Mouse (Mus musculus): ENCODE measurements around the gene Bco1. TPM values are rescaled to one million over a fixed set of nuclear protein-coding genes. Genes with fewer than 3 reads are reported as not detected.

Bco1 gene
- polyA plus RNA-seq (2014; fragmentation: Nextera tagmentation; extraction: Ambion mirVana): 0.41 and 0.76 TPM in 2 replicates

GRCm38 (mm10) chr8:117095647-117096046 is at the start of gene Bco1:
TSS of gene Bco1 (plus strand) at chr8:117095854.
- Histone ChIP-seq H3K4me2 (ENCODE audit: low read depth) (no peak within 1 kb of the TSS), H3K4me3 (ENCODE audit: low read depth, low read length) (no peak within 1 kb of the TSS), H3K9ac (ENCODE audit: low read length) (no peak within 1 kb of the TSS), H3K4me1 (ENCODE audit: control insufficient read depth, insufficient read depth, low read length) (no peaks in the 10 kb centered on the region), H3K27ac (ENCODE audit: low read depth, low read length) (no peak within 1 kb of the TSS), H3K36me3 (ENCODE audit: control insufficient read depth, insufficient read depth, low read length) (no peaks in the 10 kb centered on the region), H3K27me3 (ENCODE audit: control insufficient read depth, insufficient read depth, low read length) (no peaks in the 10 kb centered on the region), H3K9me3 (ENCODE audit: control insufficient read depth, low read length) (peaks cover 4% of the 10 kb centered on the region)
- ATAC-seq (ENCODE audit: insufficient read depth, low FRiP score, low TSS enrichment) (no peak), DNase-seq (ENCODE audit: low spot score) (no peak)
- WGBS: 68% methylated on average over 12 of the region's 12 CpGs

DNA sequence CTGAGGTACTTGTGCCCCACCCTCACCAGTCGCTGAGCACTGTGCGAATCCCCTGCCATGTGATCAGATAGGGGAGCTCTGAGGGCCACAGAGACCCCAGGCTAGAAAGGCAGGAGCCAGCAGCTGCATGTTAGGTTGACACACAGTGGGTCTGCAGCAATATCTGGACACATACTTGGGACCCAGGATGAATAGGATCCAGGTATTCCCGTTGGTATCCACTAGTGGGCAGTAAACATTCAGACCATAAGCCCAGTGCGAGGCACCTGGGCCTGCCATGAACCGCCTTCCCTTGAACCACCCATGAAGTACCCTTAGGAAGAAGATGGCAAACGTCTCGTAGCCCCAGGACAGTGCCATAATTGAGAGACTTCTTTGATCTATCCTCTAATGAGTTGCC is 46.2 kb upstream of the Bco1 start:
- Histone ChIP-seq H3K9ac (ENCODE audit: low read length) (no peak overlapping the region), H3K4me3 (ENCODE audit: low read depth, low read length) (no peak overlapping the region), H3K27ac (ENCODE audit: low read depth, low read length) (no peak overlapping the region), H3K27me3 (ENCODE audit: control insufficient read depth, insufficient read depth, low read length) (no peaks in the 10 kb centered on the region), H3K4me1 (ENCODE audit: control insufficient read depth, insufficient read depth, low read length) (no peaks in the 10 kb centered on the region), H3K4me2 (ENCODE audit: low read depth) (no peak overlapping the region), H3K9me3 (ENCODE audit: control insufficient read depth, low read length) (no peaks in the 10 kb centered on the region), H3K36me3 (ENCODE audit: control insufficient read depth, insufficient read depth, low read length) (no peaks in the 10 kb centered on the region)
- WGBS: 63% methylated on average over 7 of the region's 7 CpGs
- DNase-seq (ENCODE audit: low spot score): no peak
- no peak for ATAC-seq (ENCODE audit: insufficient read depth, low FRiP score, low TSS enrichment)

GRCm38 (mm10) chr8:117050763-117051162 is 44.9 kb upstream of the Bco1 start:
- no peak for ATAC-seq (ENCODE audit: insufficient read depth, low FRiP score, low TSS enrichment)
- 86% methylated on average over 9 of the region's 9 CpGs for WGBS

GRCm38 (mm10) chr8:117051316-117051715 is 44.3 kb upstream of the Bco1 start:
- no peak overlapping the region for H3K4me3 ChIP-seq (ENCODE audit: low read depth, low read length)
- 73% methylated on average over 9 of the region's 9 CpGs for WGBS
- no peaks in the 10 kb centered on the region for H3K9me3 ChIP-seq (ENCODE audit: control insufficient read depth, low read length)
- no peak overlapping the region for H3K9ac ChIP-seq (ENCODE audit: low read length)
- no peak overlapping the region for H3K4me2 ChIP-seq (ENCODE audit: low read depth)
- H3K27ac ChIP-seq (ENCODE audit: low read depth, low read length): no peak overlapping the region
- DNase-seq (ENCODE audit: low spot score): no peak
- H3K4me1 ChIP-seq (ENCODE audit: control insufficient read depth, insufficient read depth, low read length): no peaks in the 10 kb centered on the region
- H3K27me3 ChIP-seq (ENCODE audit: control insufficient read depth, insufficient read depth, low read length): no peaks in the 10 kb centered on the region
- no peak for ATAC-seq (ENCODE audit: insufficient read depth, low FRiP score, low TSS enrichment)
- H3K36me3 ChIP-seq (ENCODE audit: control insufficient read depth, insufficient read depth, low read length): no peaks in the 10 kb centered on the region

More at GRCm38 (mm10) chr8:117050763-117051162, 44.9 kb upstream of the Bco1 start:
- Histone ChIP-seq H3K4me2 (ENCODE audit: low read depth) (no peak overlapping the region), H3K9ac (ENCODE audit: low read length) (no peak overlapping the region), H3K27ac (ENCODE audit: low read depth, low read length) (no peak overlapping the region), H3K27me3 (ENCODE audit: control insufficient read depth, insufficient read depth, low read length) (no peaks in the 10 kb centered on the region), H3K36me3 (ENCODE audit: control insufficient read depth, insufficient read depth, low read length) (no peaks in the 10 kb centered on the region), H3K9me3 (ENCODE audit: control insufficient read depth, low read length) (no peaks in the 10 kb centered on the region), H3K4me3 (ENCODE audit: low read depth, low read length) (no peak overlapping the region), H3K4me1 (ENCODE audit: control insufficient read depth, insufficient read depth, low read length) (no peaks in the 10 kb centered on the region)
- no peak for DNase-seq (ENCODE audit: low spot score)

GRCm38 (mm10) chr8:117053135-117054079 is 42.2 kb upstream of the Bco1 start:
- Histone ChIP-seq H3K4me1 (ENCODE audit: control insufficient read depth, insufficient read depth, low read length) (no peaks in the 10 kb centered on the region), H3K9ac (ENCODE audit: low read length) (no peak overlapping the region), H3K27ac (ENCODE audit: low read depth, low read length) (no peak overlapping the region), H3K27me3 (ENCODE audit: control insufficient read depth, insufficient read depth, low read length) (no peaks in the 10 kb centered on the region), H3K4me2 (ENCODE audit: low read depth) (no peak overlapping the region), H3K9me3 (ENCODE audit: control insufficient read depth, low read length) (no peaks in the 10 kb centered on the region), H3K36me3 (ENCODE audit: control insufficient read depth, insufficient read depth, low read length) (no peaks in the 10 kb centered on the region), H3K4me3 (ENCODE audit: low read depth, low read length) (no peak overlapping the region)
- DNase-seq (ENCODE audit: low spot score) (no peak), ATAC-seq (ENCODE audit: insufficient read depth, low FRiP score, low TSS enrichment) (no peak)
- WGBS: 74% methylated on average over 12 of the region's 12 CpGs

DNA sequence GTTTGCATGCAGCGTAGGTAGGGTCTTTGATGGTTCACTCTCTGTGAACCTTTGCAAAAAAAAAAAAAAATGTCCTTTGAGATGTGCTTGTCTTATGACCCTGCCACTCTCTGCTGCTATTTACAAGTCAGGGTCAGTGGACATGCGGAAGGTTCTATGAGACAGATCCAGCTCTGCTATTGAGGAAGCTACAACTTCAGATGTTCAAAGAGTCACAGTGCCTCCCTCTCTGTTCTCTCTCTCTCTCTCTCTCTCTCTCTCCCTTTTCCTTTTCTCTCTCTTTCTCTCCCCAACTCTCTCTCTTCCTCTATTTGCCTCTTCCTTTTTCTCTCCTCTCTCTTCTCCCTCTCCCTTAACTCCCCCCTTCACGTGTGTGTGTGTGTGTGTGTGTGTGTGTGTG is 41.5 kb upstream of the Bco1 start:
- H3K36me3 ChIP-seq (ENCODE audit: control insufficient read depth, insufficient read depth, low read length): no peaks in the 10 kb centered on the region
- DNase-seq (ENCODE audit: low spot score) (no peak), ATAC-seq (ENCODE audit: insufficient read depth, low FRiP score, low TSS enrichment) (no peak)
- no peaks in the 10 kb centered on the region for H3K9me3 ChIP-seq (ENCODE audit: control insufficient read depth, low read length)
- H3K4me1 ChIP-seq (ENCODE audit: control insufficient read depth, insufficient read depth, low read length): no peaks in the 10 kb centered on the region
- H3K27ac ChIP-seq (ENCODE audit: low read depth, low read length): no peak overlapping the region
- WGBS: 88% methylated on average over 3 of the region's 3 CpGs
- no peak overlapping the region for H3K4me3 ChIP-seq (ENCODE audit: low read depth, low read length)
- no peak overlapping the region for H3K9ac ChIP-seq (ENCODE audit: low read length)
- H3K27me3 ChIP-seq (ENCODE audit: control insufficient read depth, insufficient read depth, low read length): no peaks in the 10 kb centered on the region
- no peak overlapping the region for H3K4me2 ChIP-seq (ENCODE audit: low read depth)

GRCm38 (mm10) chr8:117055097-117055496 is 40.6 kb upstream of the Bco1 start:
- no peak overlapping the region for H3K9ac ChIP-seq (ENCODE audit: low read length)
- ATAC-seq (ENCODE audit: insufficient read depth, low FRiP score, low TSS enrichment) (no peak), DNase-seq (ENCODE audit: low spot score) (no peak)
- 85% methylated on average over 6 of the region's 6 CpGs for WGBS
- H3K4me3 ChIP-seq (ENCODE audit: low read depth, low read length): no peak overlapping the region
- H3K27ac ChIP-seq (ENCODE audit: low read depth, low read length): no peak overlapping the region
- no peaks in the 10 kb centered on the region for H3K27me3 ChIP-seq (ENCODE audit: control insufficient read depth, insufficient read depth, low read length)
- H3K9me3 ChIP-seq (ENCODE audit: control insufficient read depth, low read length): no peaks in the 10 kb centered on the region
- no peaks in the 10 kb centered on the region for H3K36me3 ChIP-seq (ENCODE audit: control insufficient read depth, insufficient read depth, low read length)
- no peak overlapping the region for H3K4me2 ChIP-seq (ENCODE audit: low read depth)
- H3K4me1 ChIP-seq (ENCODE audit: control insufficient read depth, insufficient read depth, low read length): no peaks in the 10 kb centered on the region

GRCm38 (mm10) chr8:117059021-117059420 is 36.6 kb upstream of the Bco1 start:
- ATAC-seq (ENCODE audit: insufficient read depth, low FRiP score, low TSS enrichment): no peak
- H3K4me2 ChIP-seq (ENCODE audit: low read depth): no peak overlapping the region
- H3K4me3 ChIP-seq (ENCODE audit: low read depth, low read length): no peak overlapping the region
- H3K36me3 ChIP-seq (ENCODE audit: control insufficient read depth, insufficient read depth, low read length): no peaks in the 10 kb centered on the region
- no peak for DNase-seq (ENCODE audit: low spot score)
- H3K27me3 ChIP-seq (ENCODE audit: control insufficient read depth, insufficient read depth, low read length): no peaks in the 10 kb centered on the region
- no peak overlapping the region for H3K9ac ChIP-seq (ENCODE audit: low read length)
- H3K4me1 ChIP-seq (ENCODE audit: control insufficient read depth, insufficient read depth, low read length): no peaks in the 10 kb centered on the region
- H3K27ac ChIP-seq (ENCODE audit: low read depth, low read length): no peak overlapping the region
- WGBS: 66% methylated on average over 7 of the region's 7 CpGs
- no peaks in the 10 kb centered on the region for H3K9me3 ChIP-seq (ENCODE audit: control insufficient read depth, low read length)

- H3K27ac ChIP-seq (ENCODE audit: low read depth, low read length): no peak overlapping the region
- no peak for ATAC-seq (ENCODE audit: insufficient read depth, low FRiP score, low TSS enrichment)
- WGBS: 82% methylated on average over 13 of the region's 13 CpGs
- no peaks in the 10 kb centered on the region for H3K4me1 ChIP-seq (ENCODE audit: control insufficient read depth, insufficient read depth, low read length)
- no peak overlapping the region for H3K9ac ChIP-seq (ENCODE audit: low read length)
- H3K27me3 ChIP-seq (ENCODE audit: control insufficient read depth, insufficient read depth, low read length): no peaks in the 10 kb centered on the region
- DNase-seq (ENCODE audit: low spot score): no peak
- H3K36me3 ChIP-seq (ENCODE audit: control insufficient read depth, insufficient read depth, low read length): no peaks in the 10 kb centered on the region
- H3K9me3 ChIP-seq (ENCODE audit: control insufficient read depth, low read length): no peaks in the 10 kb centered on the region
- no peak overlapping the region for H3K4me2 ChIP-seq (ENCODE audit: low read depth)
- no peak overlapping the region for H3K4me3 ChIP-seq (ENCODE audit: low read depth, low read length)
These were observed 35.3 kb upstream of the Bco1 start for GRCm38 (mm10) chr8:117060306-117060705.

All from neural tube, embryonic 11.5 days (tissue).